Mouse (Mus musculus) liver, adult (tissue): ENCODE data around the gene Cabp4.

ENCODE experiments used
- GATA4 ChIP-seq: IDR thresholded peaks from 2 replicates; pipeline ENCODE4 v1.6.1; 2014; ENCODE audit warnings: mild to moderate bottlenecking, low read length; ENCODE audit not compliant: insufficient replicate concordance

The Cabp4 gene

DNA sequence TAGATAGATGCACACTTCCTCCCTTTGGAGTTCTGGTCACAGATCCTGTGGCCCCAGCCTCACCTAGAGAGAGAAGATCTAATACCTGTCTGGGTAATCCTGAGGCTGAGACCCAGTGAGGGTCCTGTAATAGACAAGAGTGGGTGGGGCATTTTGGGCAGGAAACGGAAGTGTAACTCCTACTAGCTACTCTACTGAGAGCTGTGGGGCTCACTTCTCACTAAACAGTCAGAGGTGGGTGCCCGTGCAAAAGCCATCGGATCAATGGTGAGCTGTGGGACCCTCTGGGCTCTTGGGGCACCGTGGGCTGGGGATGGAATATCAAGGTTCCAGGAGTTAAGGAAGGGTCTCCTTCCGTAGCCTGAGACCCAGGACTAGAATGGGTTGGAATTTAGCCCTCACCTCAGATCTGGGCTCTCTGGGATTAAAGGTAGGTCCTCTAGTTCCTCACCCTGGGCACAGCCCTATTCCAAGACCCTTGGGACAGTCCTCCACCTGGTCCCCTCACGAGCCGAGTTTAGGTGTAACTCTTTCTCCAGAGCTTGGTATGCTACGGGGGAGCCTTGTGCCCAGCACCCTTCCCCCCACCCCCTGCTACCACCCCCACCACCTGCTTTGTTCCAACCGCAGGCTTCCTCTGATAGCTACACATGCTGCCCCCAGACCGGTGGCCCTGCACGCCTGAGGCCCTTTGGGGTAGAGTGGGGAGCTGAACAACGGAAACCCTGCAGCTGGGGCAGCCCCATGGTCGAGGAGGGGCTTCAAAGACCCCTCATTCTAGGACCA, 10.8 kb upstream of the Cabp4 start:
- no peak for TF ChIP-seq GATA4

DNA sequence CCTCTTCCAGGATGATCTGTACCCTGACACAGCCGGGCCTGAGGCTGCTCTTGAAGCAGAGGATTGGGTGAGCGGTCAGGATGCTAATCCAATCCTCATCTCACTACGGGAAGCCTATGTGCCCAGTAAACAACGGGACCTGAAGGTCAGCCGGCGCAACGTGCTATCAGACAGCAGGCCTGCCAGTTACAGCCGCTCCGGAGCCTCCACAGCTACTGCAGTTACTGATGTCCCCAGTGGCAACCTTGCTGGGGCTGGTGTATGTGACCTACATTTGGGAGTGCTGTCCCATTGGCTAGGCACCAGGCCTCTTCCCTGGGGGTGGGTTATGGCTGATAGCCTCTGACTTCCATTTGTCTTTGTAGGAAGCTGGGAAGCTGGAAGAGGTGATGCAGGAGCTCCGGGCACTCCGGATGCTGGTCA, 9.4 kb upstream of the Cabp4 start, which contains the start of gene Ptprcap:
Gene Ptprcap, plus strand, starts transcription at position 373 of the 423 bp plus-strand sequence.
- TF ChIP-seq GATA4 = no peak

DNA sequence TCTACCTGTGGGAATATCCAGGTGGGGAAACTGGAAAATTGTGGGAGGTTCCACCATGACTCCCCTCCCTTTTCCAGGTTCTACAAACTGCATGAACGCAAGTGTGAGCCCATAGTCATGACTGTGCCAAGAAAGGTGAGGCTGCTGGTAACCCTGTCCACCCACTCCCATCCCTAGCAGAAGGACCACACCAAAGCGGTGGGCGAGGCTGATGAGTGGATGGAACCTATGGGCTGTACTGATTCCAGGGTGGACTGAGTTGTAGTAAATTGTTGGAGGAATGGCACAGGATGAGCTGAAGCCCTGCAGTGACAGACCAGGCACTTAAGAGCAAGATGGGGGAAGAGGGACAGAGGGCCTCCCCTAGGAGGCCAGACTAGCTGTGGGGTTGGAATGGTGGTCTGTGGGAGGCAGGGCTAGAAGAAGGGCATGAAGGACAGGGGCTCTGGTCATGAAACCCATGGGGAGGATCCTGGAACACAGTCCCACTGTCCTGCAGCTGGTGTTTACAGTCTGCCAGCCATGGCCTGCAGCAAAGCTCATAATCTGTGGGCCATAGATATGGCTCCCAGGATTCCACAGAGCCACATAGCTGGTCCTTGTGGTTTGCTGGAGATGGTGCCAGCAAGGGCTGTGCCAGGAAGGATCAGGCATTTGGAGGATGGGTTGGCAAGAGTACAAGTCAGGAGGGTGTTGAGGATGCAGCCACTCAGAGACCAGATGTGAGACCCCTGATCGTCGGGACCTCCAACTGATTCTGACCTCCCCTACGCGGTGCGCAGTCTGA, 8.8 kb upstream of the Cabp4 start:
- TF ChIP-seq GATA4 = no peak

DNA sequence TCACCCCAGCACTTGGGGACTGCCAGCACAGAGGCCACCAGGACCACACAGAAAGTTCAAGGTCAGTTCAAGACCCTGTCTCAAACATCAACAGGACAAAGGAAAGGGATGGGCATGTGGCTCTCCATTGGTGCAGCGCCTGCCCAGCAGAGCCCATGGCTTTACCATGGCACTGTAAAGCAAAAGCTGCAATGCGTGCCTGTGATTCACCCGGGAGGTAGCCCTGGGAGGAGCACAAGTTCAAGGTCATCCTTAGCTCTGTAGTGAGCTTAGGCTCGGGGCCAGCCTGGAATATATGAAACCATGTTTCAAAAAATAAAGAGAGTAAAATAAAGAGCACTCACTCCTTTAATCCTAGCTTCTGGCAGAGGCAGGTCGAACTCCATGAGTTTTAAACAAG, 8.1 kb upstream of the Cabp4 start:
- TF ChIP-seq GATA4 = no peak

DNA sequence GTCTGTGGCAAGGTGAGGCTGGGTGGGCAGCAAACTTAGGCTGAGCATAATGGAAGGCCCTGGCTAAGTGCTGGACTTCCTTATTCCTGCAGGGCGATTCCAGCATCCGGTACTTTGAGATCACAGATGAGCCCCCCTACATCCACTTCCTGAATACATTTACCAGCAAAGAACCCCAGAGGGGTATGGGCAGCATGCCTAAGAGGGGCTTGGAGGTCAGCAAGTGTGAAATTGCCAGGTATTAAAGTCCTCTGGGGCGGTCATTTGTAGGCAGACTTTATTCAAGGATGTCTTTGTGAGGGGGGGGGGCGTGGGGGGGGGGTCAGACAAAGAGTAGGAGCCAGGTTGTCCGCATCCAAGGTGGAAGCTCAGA, 7.6 kb upstream of the Cabp4 start:
- TF ChIP-seq GATA4 = no peak

DNA sequence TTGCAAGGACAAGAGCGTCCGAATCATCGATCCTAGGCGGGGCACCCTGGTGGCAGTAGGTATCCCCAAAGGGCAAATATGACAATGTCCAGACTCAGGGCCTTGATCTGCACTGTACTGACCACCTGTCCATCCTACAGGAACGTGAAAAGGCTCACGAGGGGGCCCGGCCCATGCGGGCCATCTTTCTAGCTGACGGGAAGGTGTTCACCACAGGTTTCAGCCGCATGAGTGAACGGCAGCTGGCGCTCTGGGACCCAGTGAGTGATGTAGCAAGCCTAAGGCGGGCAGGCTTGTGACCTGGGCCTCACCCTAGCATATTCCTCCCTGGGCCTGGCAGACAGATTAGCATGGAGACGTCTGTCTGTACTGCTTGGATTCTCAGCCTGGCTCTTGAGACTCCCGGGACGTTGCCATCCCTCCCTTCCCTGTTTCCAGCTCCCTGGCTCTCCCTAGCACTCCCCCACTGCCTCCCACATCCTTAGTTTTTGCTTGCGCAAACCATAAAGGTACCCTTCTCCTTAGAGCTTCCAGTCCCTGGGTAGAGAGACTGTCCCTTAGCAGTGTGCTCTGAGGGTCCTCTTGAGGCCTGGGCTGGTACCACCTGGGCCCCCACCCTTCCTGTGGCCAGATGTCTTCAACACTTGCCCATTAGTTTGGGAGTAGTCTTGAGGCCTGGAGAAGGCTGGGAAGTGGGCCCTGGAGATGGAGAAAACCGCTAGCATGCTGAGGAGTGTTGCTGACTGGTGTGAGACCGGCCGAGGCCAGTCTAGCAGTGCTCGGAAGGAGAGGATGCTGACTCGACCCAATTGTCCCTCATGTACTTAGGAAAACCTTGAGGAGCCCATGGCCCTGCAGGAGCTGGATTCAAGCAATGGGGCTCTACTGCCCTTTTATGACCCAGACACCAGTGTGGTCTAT, 7.0 kb upstream of the Cabp4 start:
- no peak for TF ChIP-seq GATA4

DNA sequence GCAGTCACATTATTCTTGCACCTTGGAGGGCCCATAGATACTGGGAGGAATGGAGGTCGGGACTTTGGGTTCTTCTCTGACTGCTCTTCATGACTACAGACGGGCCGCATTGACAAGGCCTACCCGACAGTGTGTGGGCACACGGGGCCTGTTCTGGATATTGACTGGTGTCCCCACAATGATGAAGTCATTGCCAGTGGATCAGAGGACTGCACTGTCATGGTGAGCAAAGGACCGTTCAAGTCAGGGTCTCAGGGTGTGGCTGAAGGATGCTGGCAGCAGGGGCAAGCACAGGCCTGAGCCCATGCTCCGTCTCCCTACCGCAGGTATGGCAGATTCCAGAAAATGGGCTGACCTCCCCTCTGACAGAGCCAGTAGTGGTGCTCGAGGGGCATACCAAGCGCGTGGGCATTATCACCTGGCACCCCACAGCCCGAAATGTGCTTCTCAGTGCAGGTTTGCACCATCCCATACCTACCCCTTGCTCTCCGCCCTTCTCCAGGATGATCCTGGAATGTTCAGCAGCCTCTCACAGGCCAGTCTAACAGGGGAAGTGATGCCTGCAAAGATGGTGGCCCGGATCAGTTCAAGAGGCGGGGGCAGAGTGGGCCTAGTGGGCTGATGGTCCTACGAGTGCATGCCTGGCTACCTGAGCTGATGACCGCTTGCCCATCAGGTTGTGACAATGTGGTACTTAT, 6.1 kb upstream of the Cabp4 start:
- no peak for TF ChIP-seq GATA4

DNA sequence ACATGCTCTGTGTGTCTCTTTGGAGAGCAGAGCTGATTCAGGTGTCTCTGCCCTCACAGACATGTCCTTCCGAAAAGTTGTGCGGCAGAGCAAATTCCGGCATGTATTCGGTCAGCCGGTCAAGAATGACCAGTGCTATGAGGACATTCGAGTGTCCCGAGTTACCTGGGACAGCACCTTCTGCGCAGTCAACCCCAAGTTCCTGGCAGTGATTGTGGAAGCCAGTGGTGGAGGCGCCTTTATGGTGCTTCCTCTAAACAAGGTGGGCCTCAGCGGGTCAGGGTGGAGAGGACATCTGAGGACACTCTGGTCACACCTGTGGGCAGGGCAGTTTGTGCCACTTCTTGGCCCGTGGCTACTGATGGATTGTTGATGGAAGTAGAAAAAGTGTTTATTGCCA, 5.5 kb upstream of the Cabp4 start:
- no peak for TF ChIP-seq GATA4

DNA sequence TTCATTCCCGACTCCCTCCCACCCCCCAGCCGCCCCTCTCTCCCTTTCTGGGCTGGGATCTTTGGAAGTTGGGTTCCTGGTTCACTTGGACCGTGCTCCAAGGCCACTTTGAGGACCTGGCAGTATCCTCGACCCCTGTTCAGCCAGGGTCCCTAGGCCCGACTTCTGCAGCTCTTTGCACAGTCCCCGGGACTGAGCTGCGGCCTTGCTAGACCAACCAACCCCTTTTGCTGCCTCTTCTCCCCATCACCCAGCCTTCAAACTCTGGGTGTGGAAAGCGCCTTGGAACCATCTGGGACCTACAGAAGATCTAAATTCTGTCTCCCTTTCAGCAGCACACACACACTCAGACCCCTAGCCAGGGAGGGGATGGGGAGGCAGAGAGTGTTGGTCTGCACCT, 5.0 kb upstream of the Cabp4 start:
- no peak for TF ChIP-seq GATA4

DNA sequence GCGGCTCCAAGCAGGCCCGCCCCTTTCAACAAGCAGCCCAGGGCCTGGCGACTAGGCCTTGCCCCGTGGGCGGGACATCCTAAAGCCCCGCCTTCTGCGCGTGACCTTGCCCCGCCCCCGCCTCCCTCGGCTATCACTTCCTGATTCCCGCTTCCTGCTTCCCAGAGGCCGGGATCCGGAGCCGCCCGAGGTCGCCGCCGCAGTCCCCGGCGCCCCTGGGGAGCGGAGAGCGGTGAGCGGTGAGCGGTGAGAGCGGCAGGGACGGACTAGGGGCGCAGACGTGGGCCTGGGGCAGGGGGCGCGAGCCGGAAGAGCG, 4.6 kb upstream of the Cabp4 start, which contains the start of gene Coro1b:
Gene Coro1b, plus strand, starts transcription at position 129 of the 316 bp plus-strand sequence.
- TF ChIP-seq GATA4 = peak; percentile 74; the same call in 1 of the 2 replicates

DNA sequence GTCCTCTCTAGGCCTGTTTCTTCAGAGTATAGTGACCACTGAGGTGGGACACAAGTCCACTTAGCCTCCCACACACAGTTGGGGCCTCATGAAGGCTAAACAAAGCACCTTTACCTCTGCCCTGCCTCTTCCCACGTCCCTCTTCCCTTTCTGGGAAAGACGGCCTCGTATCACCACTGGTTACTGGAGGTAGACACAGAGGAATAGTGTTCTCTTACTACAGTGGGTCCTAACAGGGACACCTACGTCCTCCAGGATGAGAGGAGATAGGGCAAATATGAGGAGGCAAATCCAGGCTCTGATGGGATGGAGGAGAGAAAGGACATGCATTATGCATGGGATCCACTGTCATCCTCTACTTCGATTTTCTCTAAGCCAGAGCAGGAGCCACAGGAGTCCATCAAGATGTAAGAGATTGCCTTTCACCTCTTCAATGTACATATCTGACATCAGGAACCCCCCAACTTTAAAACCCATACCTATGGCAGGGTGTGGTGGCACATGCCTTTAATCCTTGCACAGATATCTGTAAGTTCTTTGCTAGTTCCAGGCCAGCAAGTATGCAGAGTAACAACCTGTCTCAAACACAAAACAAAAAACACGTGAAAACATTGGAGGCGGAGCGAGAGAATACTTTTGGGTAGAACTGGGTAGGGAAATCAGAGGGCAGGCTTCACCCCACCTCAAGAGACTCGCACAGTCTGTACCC, 4.1 kb upstream of the Cabp4 start:
- no peak for TF ChIP-seq GATA4

DNA sequence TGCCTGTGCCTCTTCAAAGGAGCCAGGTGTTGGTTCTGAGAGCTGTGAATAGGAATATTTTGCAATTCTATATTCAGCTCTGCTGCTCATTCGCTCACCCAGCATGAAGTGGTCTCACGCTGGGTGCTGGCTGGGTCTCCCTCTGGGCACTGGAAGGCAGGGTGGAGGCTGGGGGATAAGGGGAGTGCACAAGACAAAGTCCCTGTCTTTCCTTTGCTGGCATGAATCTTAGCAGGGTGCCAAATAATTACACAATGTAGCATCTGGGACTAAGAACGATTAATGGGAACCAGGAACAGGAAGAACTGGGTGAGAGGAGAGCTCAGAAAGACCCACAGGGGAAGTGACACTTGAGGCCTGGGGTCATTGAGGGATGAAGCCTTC, 3.2 kb upstream of the Cabp4 start:
- TF ChIP-seq GATA4 = no peak

DNA sequence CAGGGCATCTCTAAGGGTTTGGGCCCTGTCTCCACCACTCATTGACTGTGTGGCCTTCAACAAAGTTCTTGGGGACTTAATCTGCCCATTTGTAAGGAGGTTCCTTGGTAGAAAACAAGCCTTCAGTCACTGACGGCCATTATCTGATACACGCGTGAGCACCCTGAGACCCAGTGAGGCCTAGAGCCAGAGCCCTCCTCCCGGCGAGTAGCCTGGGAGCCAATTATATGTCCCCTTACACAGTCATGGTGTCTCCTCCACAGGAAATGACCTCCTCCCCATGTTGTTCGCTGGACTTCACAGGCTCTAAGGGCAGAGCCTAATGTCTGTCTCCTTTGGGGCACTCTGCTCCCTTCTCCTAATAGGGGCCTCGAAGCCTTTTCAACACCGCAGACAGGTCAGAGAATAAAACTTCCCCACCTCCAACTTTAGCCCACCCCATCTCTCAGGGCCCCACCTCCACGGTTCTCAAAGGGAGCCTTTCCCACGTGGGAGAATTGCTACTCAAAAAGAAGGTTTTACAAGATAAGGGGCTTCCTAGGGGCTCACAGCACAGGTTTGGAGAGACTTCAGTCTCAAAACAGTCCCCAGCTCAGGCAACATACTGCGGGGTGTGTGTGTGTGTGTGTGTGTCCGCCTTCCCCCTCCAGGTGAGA, 2.7 kb upstream of the Cabp4 start:
- TF ChIP-seq GATA4 = no peak

DNA sequence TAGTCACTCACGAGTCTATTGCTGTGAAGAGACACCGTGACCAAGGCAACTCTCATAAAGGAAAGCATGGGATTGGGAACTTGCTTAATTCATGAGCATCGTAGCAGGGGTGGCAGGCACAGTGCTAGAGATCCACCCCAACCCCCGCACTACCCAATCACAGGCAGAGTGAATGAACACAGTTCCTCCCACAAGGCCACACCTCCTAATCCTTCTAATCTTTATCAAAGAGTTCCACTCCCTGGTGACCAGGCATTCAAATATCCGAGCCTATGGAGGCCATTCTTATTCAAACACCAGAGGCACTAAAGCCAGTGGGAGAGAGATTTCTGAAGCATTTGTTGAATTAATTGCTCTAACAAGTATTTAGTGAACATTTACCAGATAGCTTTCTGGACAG, 2.1 kb upstream of the Cabp4 start:
- TF ChIP-seq GATA4 = no peak
